Mouse (Mus musculus): ENCODE results near the gene Rtl4.

DNA sequence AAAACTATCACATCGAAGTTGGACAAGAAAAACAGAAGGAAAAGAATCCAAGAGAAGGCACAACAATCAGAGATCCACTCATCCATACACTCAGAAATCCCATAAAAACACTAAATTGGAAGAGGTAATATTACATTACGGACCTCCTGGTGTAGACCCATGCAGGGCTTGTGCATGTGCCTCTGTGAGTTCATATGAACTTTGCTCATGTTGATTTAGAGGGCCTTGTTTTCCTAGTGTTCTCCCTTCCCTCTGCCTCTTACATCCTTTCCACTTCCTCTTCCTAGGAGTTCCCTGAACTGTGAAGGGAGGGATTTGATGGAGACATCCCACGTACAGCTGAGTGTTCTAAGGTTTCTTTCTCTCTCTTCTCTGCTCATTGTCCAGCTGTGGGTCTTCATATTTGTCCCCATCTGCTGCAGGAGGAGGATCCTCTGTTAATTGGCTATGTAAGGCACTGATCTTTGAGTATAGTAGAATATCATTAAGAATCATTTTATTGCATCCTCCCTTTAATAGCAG lies 58.9 kb downstream of the Rtl4 start:
- TF ChIP-seq CTCF (IDR thresholded peaks at IDR 0.05; ENCODE audit: borderline replicate concordance, extremely low read depth, insufficient read depth, insufficient read length) (no peak), POLR2A (IDR thresholded peaks at IDR 0.05; ENCODE audit: borderline replicate concordance, extremely low read depth, insufficient read depth, insufficient read length, poor library complexity, severe bottlenecking) (no peak)

All from brain, embryonic 14.5 days (tissue).